Mouse (Mus musculus) megakaryocyte, embryonic 14.5 days (primary cell): Measurements from ENCODE around the gene Enc1.

Experiments
- FLI1 ChIP-seq: IDR thresholded peaks from 2 replicates; pipeline ENCODE4 v1.6.1; 2012; ENCODE audit warnings: low read length, inconsistent platforms, mixed read lengths
- GATA1 ChIP-seq: IDR thresholded peaks from 3 replicates; pipeline ENCODE4 v1.6.1; 2012; ENCODE audit warnings: mixed read lengths, low read length, inconsistent platforms, borderline replicate concordance

DNA sequence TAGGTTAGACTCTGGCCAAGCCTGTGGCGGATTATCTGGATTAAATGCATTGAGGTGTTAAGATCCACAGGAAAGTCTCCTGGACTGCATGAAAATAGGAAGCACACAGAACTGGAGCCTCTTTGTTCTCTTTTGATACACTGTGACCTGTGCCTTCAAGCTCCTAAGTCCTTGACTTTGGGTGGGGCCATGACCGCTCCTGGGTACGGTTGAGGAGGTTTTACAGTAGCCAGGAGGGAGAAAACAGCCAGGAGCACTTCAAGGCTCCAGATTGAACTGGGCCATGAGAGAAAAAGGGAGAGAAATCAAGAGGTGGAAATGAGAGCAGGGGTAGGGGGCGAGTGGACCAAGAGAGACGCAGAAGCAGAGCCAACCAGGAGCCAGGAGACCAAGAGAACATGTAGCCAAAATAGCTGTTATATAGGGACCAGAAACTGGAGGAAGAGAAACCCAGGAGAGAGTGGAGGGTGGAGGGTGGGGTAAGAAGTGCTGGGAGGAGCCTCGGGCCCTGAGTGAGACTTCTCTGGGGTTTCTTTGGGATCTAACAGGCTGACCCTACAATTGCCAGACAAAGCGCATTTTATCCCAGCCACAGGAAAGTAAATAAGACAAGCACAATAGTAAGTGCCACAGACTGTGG lies 33.3 kb upstream of the Enc1 start:
- TF ChIP-seq GATA1: no peak
- no peak for TF ChIP-seq FLI1
